Mouse (Mus musculus): Measurements from ENCODE around the gene Stk40.
"Not testable (repeated sequence)": the region's sequence is repeated elsewhere in the genome, so short reads cannot be mapped to it uniquely, and the experiment has no call there.

The Stk40 gene

DNA sequence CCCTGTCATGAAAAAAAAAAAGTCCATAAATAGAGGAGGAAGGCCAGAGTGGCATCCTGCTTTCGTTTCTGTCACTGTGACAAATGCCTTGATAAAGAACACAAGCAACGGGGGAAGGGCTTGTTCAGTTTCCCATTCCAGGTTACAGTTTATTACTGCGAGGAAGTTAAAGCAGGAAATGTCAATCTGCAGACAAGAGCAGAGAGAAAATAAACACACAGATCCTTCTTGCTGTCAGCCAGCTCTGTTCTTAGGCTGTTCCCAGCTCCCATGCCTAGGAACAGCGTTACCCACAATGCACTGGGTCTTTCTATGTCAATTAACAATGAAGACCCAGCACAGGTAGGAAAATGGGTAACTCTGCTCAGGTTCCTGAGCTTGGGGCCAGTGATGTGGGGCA, 51.4 kb downstream of the Stk40 start:
- no peak for DNase-seq (ENCODE audit: low spot score in 2 of 2)

DNA sequence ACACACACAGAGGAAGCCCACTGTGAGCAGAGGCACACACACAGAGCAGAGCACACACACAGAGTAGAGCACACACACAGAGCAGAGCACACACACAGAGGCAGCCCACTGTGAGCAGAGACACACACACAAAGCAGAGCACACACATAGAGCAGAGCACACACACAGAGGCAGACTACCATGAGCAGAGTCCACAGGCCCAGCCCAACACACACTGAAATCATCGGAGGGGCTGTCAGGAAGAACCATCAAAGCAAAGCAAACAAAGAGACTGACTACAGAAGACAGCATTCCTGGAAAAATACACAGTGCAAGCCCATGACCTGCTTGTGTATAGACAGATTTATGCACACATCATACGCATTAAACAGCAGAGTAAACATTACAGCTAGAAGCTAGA, 52.1 kb downstream of the Stk40 start:
- DNase-seq (ENCODE audit: low spot score in 2 of 2): no peak

DNA sequence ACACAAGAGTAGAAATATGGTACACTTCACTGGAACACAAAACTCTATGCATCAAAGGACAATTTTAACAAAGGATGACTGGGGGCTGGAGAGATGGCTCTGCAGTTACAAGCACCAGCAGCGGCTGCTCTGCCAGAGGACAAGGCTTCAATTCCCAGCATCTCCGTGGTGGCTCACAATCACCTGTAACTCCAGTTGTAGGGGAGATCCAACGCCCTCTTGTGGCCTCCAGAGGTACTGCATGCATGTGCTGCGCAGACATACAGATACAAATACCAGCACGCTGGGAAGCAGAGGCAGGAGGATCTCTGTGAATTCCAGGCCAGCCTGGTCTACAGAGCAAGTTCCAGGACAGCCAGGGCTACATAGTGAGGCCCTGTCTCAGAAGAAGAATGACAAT, 52.9 kb downstream of the Stk40 start:
- DNase-seq (ENCODE audit: low spot score in 2 of 2): no peak

DNA sequence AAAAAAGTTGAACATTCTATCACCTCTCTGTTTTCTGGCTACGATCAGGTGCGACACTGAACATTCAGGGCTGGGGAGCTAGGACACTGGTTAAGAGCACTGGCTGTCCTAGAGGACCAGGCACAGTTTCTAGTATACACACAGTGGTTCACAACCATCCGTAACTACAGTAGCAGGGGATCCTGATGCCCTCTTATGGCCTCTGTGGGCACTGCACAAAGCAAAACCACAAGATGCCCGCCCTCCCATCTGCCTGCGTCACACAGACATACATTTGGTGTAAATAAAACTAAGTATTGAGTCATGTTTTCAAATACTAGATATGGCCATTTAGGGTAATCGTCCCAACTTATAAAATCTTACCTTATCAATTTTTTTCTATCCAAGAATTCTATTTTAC, 53.8 kb downstream of the Stk40 start:
- no peak for DNase-seq (ENCODE audit: low spot score in 2 of 2)

DNA sequence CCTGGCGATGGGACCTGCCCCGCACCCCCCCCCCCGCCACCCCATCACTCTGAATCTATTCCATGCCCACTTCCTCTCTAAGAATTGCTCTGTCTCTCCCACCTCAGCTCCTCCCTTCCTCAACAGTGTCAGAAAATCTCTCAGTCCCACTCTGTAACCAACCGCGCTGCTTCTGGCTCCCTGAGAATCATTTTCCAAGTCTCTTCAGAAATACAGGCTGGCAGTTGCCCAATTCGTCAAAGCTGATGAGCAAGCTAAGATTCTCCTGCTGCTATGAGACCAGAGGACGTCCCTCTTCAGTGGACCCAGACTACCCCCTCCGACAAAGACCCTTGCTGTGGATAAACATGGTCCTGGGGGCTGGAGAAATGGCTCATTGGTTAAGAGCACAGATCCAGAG, 55.7 kb downstream of the Stk40 start:
- DNase-seq (ENCODE audit: low spot score in 2 of 2): no peak

DNA sequence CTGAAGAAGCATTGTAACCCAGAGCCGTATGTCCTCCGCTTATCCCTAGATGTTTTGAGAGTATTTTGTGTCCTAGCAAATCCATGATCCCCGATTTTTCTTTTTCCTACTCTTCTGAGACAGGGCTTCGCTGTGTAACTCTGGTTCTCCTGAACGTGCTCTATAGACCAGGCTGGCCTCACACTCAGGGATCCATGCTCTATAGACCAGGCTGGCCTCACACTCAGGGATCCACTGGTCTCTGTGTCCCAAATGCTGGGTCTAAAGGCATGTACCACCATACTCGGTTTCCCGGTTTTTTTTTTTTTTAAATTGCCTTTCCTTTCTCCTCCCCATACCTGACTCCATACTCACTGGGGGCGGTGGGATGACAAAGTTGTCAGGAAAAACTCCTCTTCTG, 57.2 kb downstream of the Stk40 start:
- no peak for DNase-seq (ENCODE audit: low spot score in 2 of 2)

DNA sequence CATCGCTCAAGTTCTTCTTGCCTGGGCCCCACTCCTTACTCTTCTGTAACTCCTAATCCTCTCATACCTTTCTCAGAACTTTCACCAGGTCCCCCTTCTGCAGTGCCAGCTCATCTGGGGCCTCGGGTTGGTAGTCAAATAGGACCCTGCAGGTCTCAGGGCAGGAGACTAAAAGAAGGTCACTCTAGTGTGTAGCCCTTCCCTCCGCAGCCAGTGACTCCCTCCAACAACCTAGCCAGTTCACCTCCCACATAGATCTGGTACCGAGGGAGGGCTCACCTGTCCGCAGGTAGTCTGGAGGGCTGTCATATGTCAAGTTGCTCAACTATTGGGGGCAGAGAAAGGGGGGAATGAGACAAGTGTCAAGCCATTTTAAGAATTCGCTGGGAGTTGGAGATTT, 57.7 kb downstream of the Stk40 start:
- no peak for DNase-seq (ENCODE audit: low spot score in 2 of 2)

DNA sequence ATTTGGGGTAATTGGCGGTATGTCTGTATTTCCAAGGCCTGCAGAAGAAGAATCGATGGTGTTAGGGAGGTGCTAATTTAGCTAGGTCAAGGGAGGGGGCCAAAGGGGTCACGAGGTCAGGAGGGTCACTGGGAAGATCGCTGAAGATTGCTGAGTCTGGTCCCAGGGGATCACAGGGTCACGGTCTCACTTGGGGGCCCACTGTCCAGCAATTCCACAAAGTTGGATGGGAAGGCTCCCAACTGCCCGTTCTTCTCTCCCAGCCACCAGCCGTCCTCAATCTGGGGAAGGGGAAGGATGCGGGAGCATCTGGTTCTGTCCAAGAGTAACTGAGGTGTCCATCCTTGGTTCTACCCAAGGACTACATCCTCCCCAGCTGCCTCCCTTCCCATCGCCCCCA, 58.2 kb downstream of the Stk40 start:
- DNase-seq (ENCODE audit: low spot score in 2 of 2): no peak

DNA sequence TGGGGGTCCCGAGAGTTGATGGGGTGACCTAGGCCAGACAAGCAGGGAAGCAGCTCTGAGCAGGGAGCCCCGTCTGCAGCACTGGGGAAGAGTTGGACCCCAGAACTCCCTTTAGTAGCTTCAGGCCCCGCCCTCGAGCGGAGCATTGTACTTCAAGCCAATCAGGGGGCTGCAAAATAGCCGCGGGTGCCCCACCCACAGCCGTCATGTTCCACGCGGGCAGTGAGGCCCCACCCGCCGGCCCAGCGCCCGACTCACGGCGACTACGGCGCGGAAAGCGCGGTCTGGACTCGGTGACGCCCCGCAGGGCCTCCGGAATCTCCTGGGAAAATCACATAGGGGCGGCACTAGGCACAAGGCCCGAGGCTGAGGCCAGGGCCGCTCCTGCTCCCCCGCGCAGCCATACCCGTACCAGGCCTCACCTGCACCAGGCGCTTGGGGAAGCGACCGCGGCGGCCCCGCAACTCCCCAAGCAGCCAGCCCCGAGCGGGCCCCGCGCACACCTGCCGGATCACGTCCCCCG, 58.8 kb downstream of the Stk40 start:
- peak; percentile 85 to 93 for DNase-seq (ENCODE audit: low spot score in 2 of 2)

DNA sequence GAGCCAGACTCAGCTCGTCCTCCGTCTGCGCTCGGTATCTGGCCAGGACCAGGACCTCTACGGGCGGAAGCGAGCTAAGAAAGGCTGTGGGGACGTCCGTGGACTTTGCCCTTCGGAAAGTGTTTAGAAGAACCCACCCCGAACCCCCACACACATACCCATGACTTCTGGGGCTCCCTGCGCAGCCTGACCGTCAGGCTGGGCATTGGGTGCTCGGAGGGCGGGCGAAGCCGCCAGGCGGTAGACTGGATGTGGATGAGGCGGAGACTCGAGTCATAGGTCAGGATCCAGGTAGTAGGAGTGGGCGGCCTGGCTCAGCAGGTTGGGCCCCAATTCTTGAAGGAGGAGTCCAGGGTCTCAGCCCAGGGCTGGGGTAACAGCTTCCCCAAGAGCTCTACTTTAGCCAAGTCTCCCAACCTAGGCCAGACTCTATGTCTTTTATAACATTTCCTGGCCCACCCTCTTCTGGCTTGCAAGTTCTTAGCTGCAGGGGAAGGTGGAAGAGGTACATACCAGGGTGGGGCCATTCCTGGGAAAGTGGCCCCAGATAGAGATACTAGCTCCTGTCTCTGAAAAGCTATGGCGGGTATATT, 59.4 kb downstream of the Stk40 start, which contains the start of gene Sh3d21:
Gene Sh3d21 (minus strand): TSS at position 425 of the 593 bp plus-strand sequence.
- peak; percentile 53 for DNase-seq (ENCODE audit: low spot score in 2 of 2)

DNA sequence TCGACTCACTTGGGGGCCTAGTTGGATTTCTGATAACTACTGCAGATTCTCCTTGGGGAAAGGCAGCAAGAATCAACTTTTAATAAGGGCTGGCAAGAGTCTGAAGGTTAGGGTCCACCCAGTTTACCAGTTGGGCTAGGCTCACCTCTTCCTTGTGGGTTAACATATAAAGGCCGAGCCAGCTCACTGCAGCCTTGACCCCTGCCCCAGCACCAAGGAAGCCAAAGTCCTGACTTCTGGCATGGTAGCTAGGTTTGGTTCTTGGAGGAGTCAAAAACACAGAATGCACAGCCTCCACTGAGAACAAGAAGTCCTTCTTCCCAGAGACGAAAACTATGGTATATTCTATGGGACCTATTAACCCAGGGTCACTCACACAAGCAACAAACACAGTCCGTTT, 59.9 kb downstream of the Stk40 start:
- DNase-seq (ENCODE audit: low spot score in 2 of 2): no peak

DNA sequence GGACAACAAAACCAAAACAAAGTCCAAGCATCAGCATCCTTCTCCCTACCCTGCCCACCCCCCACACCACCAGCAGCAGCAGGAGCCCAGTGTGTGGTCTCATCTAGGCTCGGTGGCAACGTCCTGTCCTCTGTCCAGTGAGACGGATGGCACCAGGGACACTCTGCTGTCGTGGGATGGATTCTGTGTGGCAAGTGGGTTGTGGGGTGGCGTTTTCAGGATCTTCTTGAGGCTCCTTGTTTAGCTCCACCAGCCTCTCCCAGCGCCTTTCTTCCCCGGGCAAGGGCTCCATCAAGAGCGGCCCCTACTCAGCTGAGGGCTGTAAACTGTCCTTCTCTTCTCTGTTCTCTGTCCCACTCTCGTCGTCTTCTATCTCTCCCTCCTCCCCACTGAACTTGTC, 61.3 kb downstream of the Stk40 start:
- not testable (repeated sequence) for DNase-seq (ENCODE audit: low spot score in 2 of 2)

DNA sequence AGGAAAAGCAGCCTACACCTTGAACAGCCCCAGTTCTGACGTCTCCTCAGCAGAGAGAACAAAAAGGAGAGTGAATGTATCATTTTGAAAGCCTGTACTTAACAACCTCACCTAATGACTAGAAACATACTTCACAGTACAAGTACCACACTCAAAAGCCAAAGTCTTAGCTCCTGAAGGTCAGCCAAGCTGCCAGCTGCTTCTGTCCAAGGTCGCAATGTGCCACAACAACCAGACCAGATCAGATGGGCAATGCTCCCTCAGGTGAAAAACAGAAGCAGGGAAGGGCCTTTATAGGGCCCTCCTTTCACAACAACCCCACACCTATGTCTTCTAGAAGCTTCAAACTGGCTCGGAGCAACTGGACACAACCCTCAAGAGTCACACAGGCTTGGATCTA, 62.3 kb downstream of the Stk40 start:
- DNase-seq (ENCODE audit: low spot score in 2 of 2): no peak

DNA sequence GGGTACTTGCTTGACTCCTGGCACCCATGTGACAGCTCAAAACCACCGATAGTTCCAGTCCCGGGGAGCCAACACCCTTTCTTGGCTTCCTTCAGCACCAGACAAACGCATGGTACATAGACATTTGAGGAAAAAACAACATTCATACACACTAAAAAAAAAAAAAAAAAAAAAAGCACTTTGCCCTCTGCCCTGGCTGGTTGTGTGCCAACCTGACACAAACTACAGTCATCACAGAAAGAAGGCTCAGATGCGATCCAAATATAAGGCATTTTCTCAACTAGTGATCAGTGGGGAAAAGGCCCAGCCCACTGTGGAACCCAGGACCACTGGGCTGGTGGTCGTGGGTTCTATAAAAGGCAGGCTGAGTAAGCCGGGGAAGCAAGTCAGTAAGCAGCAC, 65.1 kb downstream of the Stk40 start:
- DNase-seq (ENCODE audit: low spot score in 2 of 2): no peak

DNA sequence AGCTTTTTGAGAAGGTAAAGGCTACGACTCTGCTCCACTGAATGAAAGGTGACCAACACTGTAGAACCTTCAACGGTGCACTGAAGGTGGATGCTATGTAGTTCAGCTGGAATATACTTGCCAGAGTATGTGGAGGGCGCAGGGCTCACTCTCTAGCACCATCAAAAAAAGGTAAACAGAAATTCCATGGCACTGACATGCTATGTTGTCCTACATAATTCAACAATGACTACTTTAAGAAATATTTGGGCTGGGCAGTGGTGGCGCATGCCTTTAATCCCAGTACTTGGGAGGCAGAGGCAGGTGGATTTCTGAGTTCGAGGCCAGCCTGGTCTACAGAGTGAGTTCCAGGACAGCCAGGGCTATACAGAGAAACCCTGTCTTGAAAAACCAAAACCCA, 67.0 kb downstream of the Stk40 start:
- not testable (repeated sequence) for DNase-seq (ENCODE audit: low spot score in 2 of 2)

DNA sequence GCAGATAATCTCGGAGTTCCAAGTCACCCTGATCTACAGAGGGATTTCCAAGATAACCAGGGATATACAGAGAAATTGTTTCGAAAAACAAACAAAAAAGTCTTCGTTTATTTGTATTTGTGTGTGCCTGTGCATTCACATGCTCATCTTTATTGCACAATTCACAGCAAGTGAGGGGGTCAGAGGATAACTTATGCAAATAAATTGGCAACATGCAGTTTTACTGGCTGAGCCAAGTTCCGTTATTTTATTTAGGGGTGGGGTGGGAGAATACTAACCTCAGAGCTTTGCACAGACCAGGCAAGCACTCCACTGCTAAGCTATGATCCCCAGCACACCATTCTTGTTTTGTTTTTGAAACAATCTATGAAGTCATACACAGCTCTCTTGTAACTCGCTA, 70.0 kb downstream of the Stk40 start:
- no peak for DNase-seq (ENCODE audit: low spot score in 2 of 2)

DNA sequence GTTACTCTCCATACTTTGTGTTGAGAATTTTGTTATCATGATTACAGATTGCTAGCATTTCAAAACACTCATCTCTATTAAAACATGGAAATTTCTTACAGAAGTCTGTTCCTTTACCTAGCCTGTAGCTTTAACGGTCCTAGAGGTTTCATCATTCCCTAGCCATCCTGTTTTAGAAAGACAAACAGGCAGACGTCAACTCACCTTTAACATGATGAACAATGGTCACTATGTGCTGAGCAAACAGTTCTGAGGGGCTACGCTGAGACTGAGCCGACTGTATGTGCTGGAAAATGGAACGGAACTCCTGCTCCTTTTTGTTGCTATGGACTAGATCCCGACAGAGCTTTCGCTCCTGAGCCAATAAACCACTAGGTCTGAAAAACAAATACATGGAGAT, 72.2 kb downstream of the Stk40 start:
- DNase-seq (ENCODE audit: low spot score in 2 of 2): not testable (repeated sequence)

DNA sequence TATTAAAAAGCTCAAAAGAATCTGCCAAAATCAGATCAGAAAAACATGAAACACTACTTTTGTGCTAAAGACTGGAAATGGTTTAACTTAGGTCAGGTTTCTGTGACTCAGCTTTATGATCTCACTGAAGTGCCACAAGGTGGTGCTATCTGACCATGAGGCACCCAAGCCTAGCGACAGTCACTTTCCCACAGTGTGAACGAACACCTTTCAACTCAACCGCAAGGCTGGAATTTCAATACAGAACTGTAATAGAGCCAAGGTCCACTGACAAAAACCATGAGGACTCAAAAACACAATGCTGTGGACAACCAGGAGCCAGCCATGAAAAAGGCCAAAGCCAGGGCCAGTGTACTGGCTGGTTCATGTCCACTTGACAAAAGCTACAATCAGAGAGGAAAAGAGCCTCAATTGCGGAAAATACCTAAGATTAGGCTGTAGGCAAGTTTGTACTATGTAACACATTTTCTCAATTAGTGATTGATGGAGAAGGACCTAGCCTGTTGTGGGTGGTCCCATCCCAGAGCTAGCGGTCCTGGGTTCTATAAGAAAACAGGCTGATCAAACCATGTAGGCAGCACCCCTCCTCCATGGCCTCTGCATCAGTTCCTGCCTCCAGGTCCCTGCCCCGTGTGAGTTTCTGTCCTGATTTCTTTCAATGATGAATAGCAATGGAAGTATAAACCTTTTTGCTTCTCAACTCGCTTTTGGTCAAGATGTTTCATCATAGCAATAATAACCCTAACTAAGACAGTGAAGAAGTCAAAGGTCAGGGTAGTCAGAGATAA, 77.6 kb downstream of the Stk40 start:
- peak; percentile 25 to 48 for DNase-seq (ENCODE audit: low spot score in 2 of 2)

DNA sequence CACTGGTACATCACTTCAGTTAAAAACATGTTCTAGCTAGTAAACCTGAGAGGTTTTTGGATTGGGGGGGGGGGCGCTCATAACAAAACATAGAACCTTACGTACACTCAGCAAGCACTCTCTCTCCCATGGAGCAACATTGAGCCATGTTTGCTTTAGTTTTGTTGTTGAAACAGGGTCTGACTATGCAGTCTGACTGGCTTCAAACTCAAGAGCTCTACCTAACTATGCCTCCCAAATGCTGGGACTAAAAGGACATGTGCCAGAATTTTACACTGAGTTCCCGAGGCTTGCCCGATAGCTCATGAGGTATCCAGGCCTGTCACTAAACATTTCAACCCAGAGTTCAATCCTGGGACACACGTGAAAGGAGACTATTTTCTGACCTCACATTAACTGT, 79.3 kb downstream of the Stk40 start:
- DNase-seq (ENCODE audit: low spot score in 2 of 2): no peak

DNA sequence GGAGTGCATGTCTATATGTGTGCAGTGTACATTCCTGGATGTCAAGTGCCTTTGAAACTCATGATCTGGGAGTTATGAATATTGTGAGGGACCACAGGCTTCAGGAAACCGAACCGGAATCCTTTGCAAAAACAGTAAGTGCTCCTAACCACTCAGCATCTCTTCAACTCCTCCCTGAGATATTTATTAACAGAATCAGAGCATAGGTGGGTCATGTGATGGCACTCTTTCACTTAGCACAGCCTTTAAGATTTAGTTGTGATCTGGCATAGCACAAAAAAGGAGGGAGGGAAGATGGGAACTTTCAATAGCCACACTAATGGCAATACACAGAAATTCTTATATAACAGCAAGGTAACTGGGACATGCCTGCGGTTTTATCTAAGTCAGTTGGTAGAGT, 83.3 kb downstream of the Stk40 start:
- no peak for DNase-seq (ENCODE audit: low spot score in 2 of 2)
